Mouse (Mus musculus): ENCODE measurements at regions not wholly inside any gene's neighbourhood (a gene's known extent, or its start where the extent isn't known, plus 50 kb on each side); places are given as distances from the start of the nearest gene placed in this dataset.

DNA sequence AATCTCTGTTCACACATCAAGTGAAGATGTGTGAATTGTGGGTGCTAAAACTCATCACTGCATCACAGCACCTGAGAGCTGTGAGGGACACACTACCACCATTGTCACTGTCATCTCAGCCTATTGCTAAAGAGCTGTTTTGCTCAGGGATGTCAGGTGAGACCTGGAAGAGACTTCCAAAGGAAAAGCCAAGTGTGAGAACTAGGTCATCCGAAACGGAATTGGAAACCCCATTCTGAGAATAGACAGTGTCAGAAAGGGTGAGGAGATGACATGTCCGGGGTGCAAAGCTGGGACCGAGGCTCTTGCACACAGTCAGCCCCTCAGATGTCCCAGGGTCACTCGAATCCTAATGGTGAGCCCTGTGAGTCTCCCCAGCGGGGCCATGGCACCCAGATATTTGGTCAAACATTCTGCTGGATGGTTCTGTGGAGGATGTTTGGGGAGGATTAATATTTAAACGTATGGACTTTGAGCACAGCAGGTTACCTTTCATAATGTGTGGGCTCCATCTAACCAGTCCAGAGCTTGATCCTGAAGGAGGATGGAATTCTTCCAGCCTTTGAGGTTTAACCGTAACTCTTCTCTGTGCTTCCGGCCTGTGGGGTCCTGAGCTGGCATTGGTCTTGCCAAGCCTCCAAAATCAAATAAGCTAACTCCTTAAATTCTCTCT lies 150.3 kb downstream of the Rpl14 start:
- TF ChIP-seq CTCF (IDR thresholded peaks at IDR 0.05; ENCODE audit: low read depth, low read length) (no peak), POLR2A (IDR thresholded peaks at IDR 0.05; ENCODE audit: borderline replicate concordance, low read depth, low read length) (no peak)

Measured in bone marrow macrophage, adult 2 months (primary cell).